Mouse (Mus musculus): ENCODE measurements at regions not wholly inside any gene's neighbourhood (a gene's known extent, or its start where the extent isn't known, plus 50 kb on each side); places are given as distances from the start of the nearest gene placed in this dataset.

- 75% methylated on average over 3 of the region's 3 CpGs for WGBS
- Histone ChIP-seq H3K4me2 (replicated peaks; ENCODE audit: low read depth, low read length) (no peak overlapping the region), H3K27ac (ENCODE audit: low read length) (no peak overlapping the region), H3K9ac (replicated peaks; ENCODE audit: low read depth, low read length) (no peak overlapping the region), H3K9me3 (ENCODE audit: control insufficient read depth, low read depth, low read length) (no peaks in the 10 kb centered on the region; the same call in 1 of the 2 replicates), H3K27me3 (ENCODE audit: control insufficient read depth, insufficient read depth, low read length) (no peaks in the 10 kb centered on the region), H3K4me1 (ENCODE audit: control insufficient read depth, insufficient read depth, low read length) (no peaks in the 10 kb centered on the region), H3K4me3 (ENCODE audit: low read depth, low read length) (no peak overlapping the region), H3K36me3 (ENCODE audit: control insufficient read depth, insufficient read depth, low read length) (no peaks in the 10 kb centered on the region)
- no peak for ATAC-seq (ENCODE audit: insufficient number of reproducible peaks, insufficient read depth, low FRiP score, low read depth)
Measured at GRCm38 (mm10) chr17:9948985-9949667, 279.6 kb upstream of the Pabpc6 start.

DNA sequence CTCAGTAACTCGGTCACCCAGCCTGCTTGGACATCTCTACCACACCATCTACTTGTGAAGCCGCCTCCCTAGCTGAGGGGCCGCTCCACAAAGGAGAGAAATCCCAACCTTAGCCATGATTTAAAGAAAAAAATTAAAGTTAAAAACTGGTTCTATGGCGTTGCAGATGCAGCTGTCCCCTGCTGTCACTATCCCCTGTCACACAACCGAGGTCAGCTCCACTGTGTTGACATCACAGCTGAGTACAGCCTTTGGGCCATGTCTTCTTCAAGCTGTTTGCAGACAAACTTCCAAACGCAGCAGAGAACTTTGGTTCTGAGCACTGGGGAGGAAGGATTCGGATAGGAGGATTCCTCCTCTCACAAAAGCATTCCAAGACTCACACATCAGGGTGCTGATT is 278.1 kb upstream of the Pabpc6 start:
- no peak for ATAC-seq (ENCODE audit: insufficient number of reproducible peaks, insufficient read depth, low FRiP score, low read depth)
- WGBS, result 83% methylated on average over 7 of the region's 7 CpGs

GRCm38 (mm10) chr17:9944513-9944912 is 275.0 kb upstream of the Pabpc6 start:
- no peak overlapping the region for H3K27ac ChIP-seq (ENCODE audit: low read length)
- no peaks in the 10 kb centered on the region for H3K27me3 ChIP-seq (ENCODE audit: control insufficient read depth, insufficient read depth, low read length)
- peaks cover 5% of the 10 kb centered on the region; the same call in 1 of the 2 replicates for H3K9me3 ChIP-seq (ENCODE audit: control insufficient read depth, low read depth, low read length)
- H3K4me3 ChIP-seq (ENCODE audit: low read depth, low read length), result no peak overlapping the region
- H3K36me3 ChIP-seq (ENCODE audit: control insufficient read depth, insufficient read depth, low read length), result no peaks in the 10 kb centered on the region
- no peak overlapping the region for H3K4me2 ChIP-seq (replicated peaks; ENCODE audit: low read depth, low read length)
- ATAC-seq (ENCODE audit: insufficient number of reproducible peaks, insufficient read depth, low FRiP score, low read depth), result no peak
- no peaks in the 10 kb centered on the region for H3K4me1 ChIP-seq (ENCODE audit: control insufficient read depth, insufficient read depth, low read length)
- 85% methylated on average over 8 of the region's 8 CpGs for WGBS
- no peak overlapping the region for H3K9ac ChIP-seq (replicated peaks; ENCODE audit: low read depth, low read length)

More for the DNA sequence above, 278.1 kb upstream of the Pabpc6 start:
- no peaks in the 10 kb centered on the region for H3K36me3 ChIP-seq (ENCODE audit: control insufficient read depth, insufficient read depth, low read length)
- no peaks in the 10 kb centered on the region for H3K4me1 ChIP-seq (ENCODE audit: control insufficient read depth, insufficient read depth, low read length)
- H3K9ac ChIP-seq (replicated peaks; ENCODE audit: low read depth, low read length), result no peak overlapping the region
- H3K27me3 ChIP-seq (ENCODE audit: control insufficient read depth, insufficient read depth, low read length), result no peaks in the 10 kb centered on the region
- no peak overlapping the region for H3K4me2 ChIP-seq (replicated peaks; ENCODE audit: low read depth, low read length)
- H3K27ac ChIP-seq (ENCODE audit: low read length), result no peak overlapping the region
- no peaks in the 10 kb centered on the region; the same call in 1 of the 2 replicates for H3K9me3 ChIP-seq (ENCODE audit: control insufficient read depth, low read depth, low read length)
- H3K4me3 ChIP-seq (ENCODE audit: low read depth, low read length), result no peak overlapping the region

GRCm38 (mm10) chr17:9942171-9942570 is 272.7 kb upstream of the Pabpc6 start:
- no peaks in the 10 kb centered on the region for H3K4me1 ChIP-seq (ENCODE audit: control insufficient read depth, insufficient read depth, low read length)
- no peak for ATAC-seq (ENCODE audit: insufficient number of reproducible peaks, insufficient read depth, low FRiP score, low read depth)
- H3K9me3 ChIP-seq (ENCODE audit: control insufficient read depth, low read depth, low read length), result peaks cover 5% of the 10 kb centered on the region; the same call in 1 of the 2 replicates
- no peak overlapping the region for H3K9ac ChIP-seq (replicated peaks; ENCODE audit: low read depth, low read length)
- H3K4me2 ChIP-seq (replicated peaks; ENCODE audit: low read depth, low read length), result no peak overlapping the region
- H3K27me3 ChIP-seq (ENCODE audit: control insufficient read depth, insufficient read depth, low read length), result no peaks in the 10 kb centered on the region
- 60% methylated on average over 4 of the region's 4 CpGs for WGBS
- H3K36me3 ChIP-seq (ENCODE audit: control insufficient read depth, insufficient read depth, low read length), result no peaks in the 10 kb centered on the region
- H3K4me3 ChIP-seq (ENCODE audit: low read depth, low read length), result no peak overlapping the region
- no peak overlapping the region for H3K27ac ChIP-seq (ENCODE audit: low read length)

DNA sequence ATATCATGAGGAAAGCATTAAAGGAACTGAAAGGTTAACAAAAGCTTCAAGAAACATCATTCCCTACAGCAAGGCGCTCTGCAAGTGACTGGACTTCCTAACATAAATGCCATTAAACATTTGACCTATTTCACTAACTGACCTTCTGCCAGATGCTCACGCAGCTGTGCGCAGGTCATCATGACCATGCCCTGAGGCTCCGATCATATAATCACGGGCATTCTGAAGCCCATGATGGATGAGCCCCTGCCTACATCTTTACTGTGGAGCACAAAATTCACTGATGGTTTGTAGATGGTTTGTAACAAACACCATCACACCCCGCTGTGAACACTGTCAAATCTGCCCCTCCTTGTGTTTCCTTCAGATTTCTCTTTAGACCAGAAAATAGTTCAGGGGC is 270.1 kb upstream of the Pabpc6 start:
- H3K27ac ChIP-seq (ENCODE audit: low read length), result no peak overlapping the region
- H3K4me1 ChIP-seq (ENCODE audit: control insufficient read depth, insufficient read depth, low read length), result no peaks in the 10 kb centered on the region
- ATAC-seq (ENCODE audit: insufficient number of reproducible peaks, insufficient read depth, low FRiP score, low read depth), result no peak
- H3K4me2 ChIP-seq (replicated peaks; ENCODE audit: low read depth, low read length), result no peak overlapping the region
- H3K27me3 ChIP-seq (ENCODE audit: control insufficient read depth, insufficient read depth, low read length), result no peaks in the 10 kb centered on the region
- H3K36me3 ChIP-seq (ENCODE audit: control insufficient read depth, insufficient read depth, low read length), result no peaks in the 10 kb centered on the region
- H3K4me3 ChIP-seq (ENCODE audit: low read depth, low read length), result no peak overlapping the region
- H3K9me3 ChIP-seq (ENCODE audit: control insufficient read depth, low read depth, low read length), result peaks cover 5% of the 10 kb centered on the region; the same call in 1 of the 2 replicates
- WGBS, result 44% methylated on average over 6 of the region's 6 CpGs
- no peak overlapping the region for H3K9ac ChIP-seq (replicated peaks; ENCODE audit: low read depth, low read length)

GRCm38 (mm10) chr17:9938426-9938825 is 268.9 kb upstream of the Pabpc6 start:
- Histone ChIP-seq H3K9me3 (ENCODE audit: control insufficient read depth, low read depth, low read length) (peaks cover 5% of the 10 kb centered on the region; the same call in 1 of the 2 replicates), H3K27ac (ENCODE audit: low read length) (no peak overlapping the region), H3K4me2 (replicated peaks; ENCODE audit: low read depth, low read length) (no peak overlapping the region), H3K4me3 (ENCODE audit: low read depth, low read length) (no peak overlapping the region), H3K9ac (replicated peaks; ENCODE audit: low read depth, low read length) (no peak overlapping the region), H3K4me1 (ENCODE audit: control insufficient read depth, insufficient read depth, low read length) (no peaks in the 10 kb centered on the region), H3K36me3 (ENCODE audit: control insufficient read depth, insufficient read depth, low read length) (no peaks in the 10 kb centered on the region), H3K27me3 (ENCODE audit: control insufficient read depth, insufficient read depth, low read length) (no peaks in the 10 kb centered on the region)
- WGBS, result 84% methylated on average over 10 of the region's 10 CpGs
- no peak for ATAC-seq (ENCODE audit: insufficient number of reproducible peaks, insufficient read depth, low FRiP score, low read depth)

DNA sequence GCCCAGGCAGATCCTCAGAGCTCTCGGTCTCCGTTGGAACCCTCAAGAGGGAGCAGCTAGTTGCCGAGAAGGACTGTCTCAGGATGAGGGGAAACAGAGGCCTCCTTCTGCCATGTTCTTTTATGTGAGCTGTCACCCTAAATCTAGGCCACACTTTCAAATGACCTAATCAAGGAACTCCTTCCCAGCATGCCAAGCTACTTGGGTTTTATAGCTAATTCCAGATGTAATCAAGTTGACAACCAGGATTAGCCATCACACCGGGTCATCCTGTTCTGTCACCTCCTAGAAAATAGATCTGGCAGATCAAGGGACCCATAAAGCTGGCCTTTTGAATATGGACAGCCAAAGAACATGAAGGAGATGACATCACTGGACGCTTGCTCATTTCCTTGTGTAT is 267.7 kb upstream of the Pabpc6 start:
- Histone ChIP-seq H3K4me1 (ENCODE audit: control insufficient read depth, insufficient read depth, low read length) (no peaks in the 10 kb centered on the region), H3K9me3 (ENCODE audit: control insufficient read depth, low read depth, low read length) (peaks cover 5% of the 10 kb centered on the region; the same call in 1 of the 2 replicates), H3K36me3 (ENCODE audit: control insufficient read depth, insufficient read depth, low read length) (no peaks in the 10 kb centered on the region), H3K9ac (replicated peaks; ENCODE audit: low read depth, low read length) (no peak overlapping the region), H3K27ac (ENCODE audit: low read length) (no peak overlapping the region), H3K4me2 (replicated peaks; ENCODE audit: low read depth, low read length) (no peak overlapping the region), H3K4me3 (ENCODE audit: low read depth, low read length) (no peak overlapping the region), H3K27me3 (ENCODE audit: control insufficient read depth, insufficient read depth, low read length) (no peaks in the 10 kb centered on the region)
- whole genome bisulfite sequencing, result 84% methylated on average over 5 of the region's 5 CpGs
- no peak for ATAC-seq (ENCODE audit: insufficient number of reproducible peaks, insufficient read depth, low FRiP score, low read depth)

DNA sequence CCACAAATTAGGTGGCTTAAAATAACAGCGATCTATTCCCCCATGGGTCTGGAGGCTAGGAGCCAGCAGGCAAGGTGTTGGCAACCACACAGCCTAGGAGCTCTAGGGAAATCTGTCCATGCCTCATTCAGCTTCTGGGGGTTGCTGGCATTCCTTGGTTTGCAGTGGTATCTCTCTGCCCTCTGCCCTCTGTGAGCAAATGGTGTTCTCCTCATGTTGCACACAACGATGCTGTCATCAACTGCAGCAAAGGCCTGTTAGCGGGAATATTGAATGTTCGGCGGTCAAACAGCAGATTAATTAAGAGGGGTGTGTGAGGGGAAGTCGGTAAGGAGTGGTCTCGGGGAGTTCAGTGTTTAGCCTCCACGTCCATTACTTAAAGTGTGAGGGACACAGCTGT is 262.7 kb upstream of the Pabpc6 start:
- Histone ChIP-seq H3K4me1 (ENCODE audit: control insufficient read depth, insufficient read depth, low read length) (no peaks in the 10 kb centered on the region), H3K27ac (ENCODE audit: low read length) (no peak overlapping the region), H3K36me3 (ENCODE audit: control insufficient read depth, insufficient read depth, low read length) (no peaks in the 10 kb centered on the region), H3K27me3 (ENCODE audit: control insufficient read depth, insufficient read depth, low read length) (no peaks in the 10 kb centered on the region), H3K4me2 (replicated peaks; ENCODE audit: low read depth, low read length) (no peak overlapping the region), H3K9ac (replicated peaks; ENCODE audit: low read depth, low read length) (no peak overlapping the region), H3K4me3 (ENCODE audit: low read depth, low read length) (no peak overlapping the region), H3K9me3 (ENCODE audit: control insufficient read depth, low read depth, low read length) (no peaks in the 10 kb centered on the region)
- no peak for ATAC-seq (ENCODE audit: insufficient number of reproducible peaks, insufficient read depth, low FRiP score, low read depth)
- WGBS, result 67% methylated on average over 8 of the region's 8 CpGs

- no peaks in the 10 kb centered on the region for H3K27me3 ChIP-seq (ENCODE audit: control insufficient read depth, insufficient read depth, low read length)
- H3K4me1 ChIP-seq (ENCODE audit: control insufficient read depth, insufficient read depth, low read length), result no peaks in the 10 kb centered on the region
- WGBS, result 78% methylated on average over 6 of the region's 6 CpGs
- H3K4me3 ChIP-seq (ENCODE audit: low read depth, low read length), result no peak overlapping the region
- H3K27ac ChIP-seq (ENCODE audit: low read length), result no peak overlapping the region
- ATAC-seq (ENCODE audit: insufficient number of reproducible peaks, insufficient read depth, low FRiP score, low read depth), result no peak
- H3K36me3 ChIP-seq (ENCODE audit: control insufficient read depth, insufficient read depth, low read length), result no peaks in the 10 kb centered on the region
- H3K9me3 ChIP-seq (ENCODE audit: control insufficient read depth, low read depth, low read length), result no peaks in the 10 kb centered on the region
- no peak overlapping the region for H3K9ac ChIP-seq (replicated peaks; ENCODE audit: low read depth, low read length)
- no peak overlapping the region for H3K4me2 ChIP-seq (replicated peaks; ENCODE audit: low read depth, low read length)
Measured at GRCm38 (mm10) chr17:9931526-9931925, 262.0 kb upstream of the Pabpc6 start.

Data from stomach, embryonic 14.5 days (tissue).